Mouse (Mus musculus) macrophage (primary cell): ENCODE measurements around the gene Osbpl5. TPM values are rescaled to one million over a fixed set of nuclear protein-coding genes. Genes with fewer than 3 reads are reported as not detected.
A peak's percentile ranks its signal among the peaks of the same experiment; 100 is the strongest.

Experiments used
- H3K27ac ChIP-seq: fragments of 350-480 bp; formaldehyde crosslinking; 2 replicates; pipeline ENCODE4 v1.9.0; 2021
- H3K36me3 ChIP-seq: fragments of 350-480 bp; formaldehyde crosslinking; 2 replicates; pipeline ENCODE4 v1.9.0; 2021; ENCODE audit errors: inconsistent target
- H3K4me3 ChIP-seq: fragments of 350-480 bp; formaldehyde crosslinking; 2 replicates; pipeline ENCODE4 v1.9.0; 2021; ENCODE audit errors: inconsistent target
- H3K79me2 ChIP-seq: fragments of 350-480 bp; formaldehyde crosslinking; 2 replicates; pipeline ENCODE4 v1.9.0; 2021; ENCODE audit errors: inconsistent target
- WGBS: methylation state at CpG from one replicate; pipeline ENCODE4 v1.1.7; 2026; ENCODE audit warnings: inconsistent platforms; ENCODE audit not compliant: missing documents; 5-methylcytosine and 5-hydroxymethylcytosine counted together
- polyA plus RNA-seq: library from polyadenylated mRNA; stranded (reverse); fragments of 250-400 nt; gene quantifications from 3 replicates; pipeline ENCODE4 v1.2.4, GENCODE M21; 2018; ENCODE audit warnings: inconsistent platforms

Osbpl5 gene
- polyA plus RNA-seq, 1 experiment from 2014 or later = 1.2 TPM

DNA sequence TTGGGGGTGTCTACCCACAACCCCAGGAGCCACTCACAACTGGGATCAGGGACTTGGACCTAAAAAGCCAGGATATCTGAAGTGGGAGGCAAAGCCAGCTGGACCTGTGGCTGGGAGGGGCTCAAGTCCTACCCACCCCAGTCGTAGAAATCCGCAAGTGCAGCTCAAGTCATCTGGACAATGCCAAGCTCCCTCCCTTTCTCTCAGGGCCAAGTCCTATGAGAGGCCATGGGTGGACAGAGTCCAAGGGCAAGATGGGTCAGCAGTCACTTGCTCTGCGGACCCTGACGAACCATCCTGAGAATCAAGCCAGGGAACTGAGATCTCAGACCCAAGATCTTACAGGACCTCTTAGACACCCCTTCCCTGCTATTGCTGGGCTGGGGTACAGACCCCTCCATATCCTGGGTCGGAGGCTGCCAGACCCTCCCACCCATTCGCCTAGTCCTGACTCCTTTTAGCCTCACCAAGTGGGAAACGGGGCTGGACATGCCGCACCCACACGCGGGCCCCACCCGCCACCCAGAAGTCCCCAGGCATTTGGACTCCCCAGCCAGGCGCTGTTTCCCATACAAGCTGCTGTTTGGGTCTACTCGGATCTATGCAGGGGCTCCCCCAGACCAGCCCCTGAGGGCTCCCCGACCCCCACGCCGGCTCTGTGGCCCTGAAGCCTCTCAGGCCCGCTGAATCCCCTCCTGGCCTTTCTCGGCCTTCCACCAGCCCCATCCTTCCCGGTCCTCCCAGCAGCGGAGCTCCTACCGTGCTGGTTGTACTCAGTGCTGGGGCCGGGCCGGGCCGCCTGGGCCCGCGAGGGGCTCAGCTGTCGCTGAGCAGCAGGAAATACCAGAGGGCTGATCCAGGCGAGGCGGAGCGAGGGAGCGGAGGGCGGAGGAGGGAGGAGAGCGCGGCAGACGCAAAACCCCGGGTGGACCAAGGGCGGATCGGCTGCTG is 17.0 kb downstream of the Osbpl5 start:
- Histone ChIP-seq H3K36me3 (no peaks in the 10 kb centered on the region), H3K4me3 (no peak overlapping the region), H3K27ac (no peak overlapping the region), H3K79me2 (no peaks in the 10 kb centered on the region)
- WGBS = 14% methylated on average over 36 of the region's 38 CpGs

DNA sequence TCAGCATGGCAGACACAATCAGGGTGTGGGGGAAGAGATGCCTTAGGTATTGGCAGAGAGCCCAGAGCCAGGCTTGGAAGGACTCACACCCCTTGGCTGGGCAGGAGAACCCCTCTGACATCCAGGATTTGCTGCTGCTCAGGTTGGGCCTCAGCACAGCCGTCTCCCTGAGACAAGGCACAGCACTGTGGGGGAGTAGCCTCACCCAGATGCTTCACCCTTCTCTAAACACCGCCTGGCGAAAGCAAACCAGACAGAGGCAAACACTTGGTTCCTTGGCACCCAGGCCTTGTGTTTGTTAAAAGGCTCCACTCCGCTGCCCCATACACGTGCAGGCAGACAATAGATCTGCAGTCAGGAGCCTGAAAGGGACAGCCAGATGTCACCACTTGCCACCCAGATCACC is 18.2 kb downstream of the Osbpl5 start:
- H3K36me3 ChIP-seq = no peaks in the 10 kb centered on the region
- H3K27ac ChIP-seq = no peak overlapping the region
- WGBS = 94% methylated on average over 5 of the region's 5 CpGs
- no peaks in the 10 kb centered on the region for H3K79me2 ChIP-seq
- H3K4me3 ChIP-seq = no peak overlapping the region

DNA sequence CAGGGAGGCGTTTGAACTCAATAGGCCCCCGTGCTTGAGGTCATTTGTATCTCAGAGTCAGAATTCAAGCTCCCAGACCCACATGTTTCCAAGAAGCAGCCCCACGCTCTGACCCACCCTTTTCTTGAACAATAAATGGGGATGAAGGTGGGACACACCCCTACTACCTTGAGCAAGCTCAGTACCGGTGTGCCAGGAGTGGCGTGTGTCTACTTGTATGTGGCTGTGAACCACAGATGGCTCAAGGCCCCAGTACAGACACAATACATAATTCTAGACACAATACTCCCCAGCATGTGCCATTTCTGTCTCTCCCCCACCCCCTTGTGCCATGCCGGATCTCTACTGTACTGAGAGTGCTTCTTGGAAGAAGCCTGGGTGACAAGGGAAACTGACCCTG is 18.6 kb downstream of the Osbpl5 start:
- Histone ChIP-seq H3K79me2 (no peaks in the 10 kb centered on the region), H3K36me3 (no peaks in the 10 kb centered on the region), H3K4me3 (no peak overlapping the region), H3K27ac (no peak overlapping the region)
- 91% methylated on average over 6 of the region's 6 CpGs for WGBS

DNA sequence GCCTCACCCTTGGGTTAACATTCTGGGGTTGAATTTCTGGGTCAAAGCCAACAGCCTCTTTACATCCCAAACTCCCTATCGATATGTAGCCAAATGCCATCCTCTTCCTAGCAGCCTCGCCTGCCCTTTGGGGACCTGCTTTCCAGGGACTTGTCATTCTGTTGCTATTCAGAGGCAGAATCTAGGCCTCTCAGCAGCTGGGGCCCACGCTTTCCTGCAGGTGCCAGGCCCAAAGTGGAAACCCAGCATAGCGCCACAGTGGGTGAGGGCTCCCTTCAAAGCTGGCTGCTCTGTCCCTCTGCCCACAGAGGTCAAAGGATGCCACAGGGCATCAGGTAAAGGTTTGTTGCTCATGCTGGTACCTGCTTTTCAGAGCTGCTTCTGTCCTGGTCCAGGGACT is 23.0 kb downstream of the Osbpl5 start:
- 89% methylated on average over 4 of the region's 4 CpGs for WGBS
- no peaks in the 10 kb centered on the region for H3K36me3 ChIP-seq
- H3K79me2 ChIP-seq = no peaks in the 10 kb centered on the region
- H3K27ac ChIP-seq = no peak overlapping the region
- no peak overlapping the region for H3K4me3 ChIP-seq

DNA sequence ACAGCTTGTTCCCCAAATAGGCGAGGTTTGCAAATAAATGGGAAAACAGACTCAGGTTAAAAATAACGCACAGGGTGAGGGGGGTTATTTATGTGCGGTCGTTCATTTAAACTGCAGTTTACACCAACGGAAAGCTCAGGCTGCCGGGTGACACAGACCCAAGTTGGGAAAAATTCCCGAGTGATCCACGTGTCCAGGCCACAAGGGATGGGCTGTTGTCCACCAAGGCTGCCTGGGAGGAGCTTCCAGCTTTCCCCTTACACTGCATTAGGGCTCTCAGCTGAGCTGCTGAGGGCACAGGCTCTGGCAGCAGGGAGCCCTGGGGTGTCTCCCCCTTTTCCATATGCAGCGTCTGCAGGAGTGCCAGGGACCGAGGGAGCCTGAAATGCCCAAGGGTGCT is 26.9 kb downstream of the Osbpl5 start:
- Histone ChIP-seq H3K36me3 (no peaks in the 10 kb centered on the region), H3K27ac (no peak overlapping the region), H3K4me3 (no peak overlapping the region), H3K79me2 (no peaks in the 10 kb centered on the region)
- WGBS = 88% methylated on average over 10 of the region's 10 CpGs

DNA sequence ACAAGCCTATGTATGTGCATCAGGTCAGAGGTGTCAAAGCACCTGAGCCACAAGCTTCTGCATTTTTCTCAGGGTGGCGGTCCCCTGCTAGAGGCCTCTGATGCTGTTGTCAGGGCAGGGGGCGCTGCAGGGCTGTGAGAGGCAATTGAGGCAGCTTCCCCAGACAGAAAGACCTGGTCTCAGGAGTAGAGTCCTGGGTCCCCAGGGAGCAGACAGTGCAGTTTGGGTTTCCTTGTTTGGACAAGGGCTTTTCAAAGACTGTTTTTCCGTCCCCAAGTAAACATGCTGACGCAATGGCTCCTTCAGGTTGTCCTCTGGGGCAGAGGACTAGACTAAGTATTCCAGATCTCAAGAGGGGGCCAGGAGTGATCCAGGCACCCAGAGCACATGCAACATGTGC is 30.4 kb downstream of the Osbpl5 start:
- no peaks in the 10 kb centered on the region for H3K36me3 ChIP-seq
- whole genome bisulfite sequencing = 93% methylated on average over 4 of the region's 4 CpGs
- H3K27ac ChIP-seq = no peak overlapping the region
- H3K79me2 ChIP-seq = no peaks in the 10 kb centered on the region
- no peak overlapping the region for H3K4me3 ChIP-seq

DNA sequence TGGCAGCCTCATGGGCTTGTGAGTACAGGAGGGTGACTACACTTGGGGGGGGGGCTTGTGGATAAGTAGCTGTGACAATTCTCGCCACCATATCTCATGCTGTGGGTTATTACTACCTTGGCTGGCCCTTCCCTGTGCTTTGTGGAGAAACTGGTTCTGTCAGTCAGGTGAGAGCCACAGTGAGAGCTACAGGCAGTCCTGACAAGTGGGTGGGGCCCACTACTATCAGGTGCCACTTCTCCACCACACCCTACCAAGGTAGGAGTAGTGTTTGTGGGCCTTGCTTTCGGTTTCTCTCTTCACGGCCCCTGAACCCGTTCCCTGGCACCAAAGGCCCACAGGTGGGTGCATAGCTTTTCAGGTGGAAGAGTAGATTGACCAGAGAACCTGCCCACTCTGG is 32.9 kb downstream of the Osbpl5 start:
- no peak overlapping the region for H3K27ac ChIP-seq
- H3K79me2 ChIP-seq = no peaks in the 10 kb centered on the region
- H3K36me3 ChIP-seq = no peaks in the 10 kb centered on the region
- no peak overlapping the region for H3K4me3 ChIP-seq
- WGBS = 90% methylated on average over 4 of the region's 4 CpGs

DNA sequence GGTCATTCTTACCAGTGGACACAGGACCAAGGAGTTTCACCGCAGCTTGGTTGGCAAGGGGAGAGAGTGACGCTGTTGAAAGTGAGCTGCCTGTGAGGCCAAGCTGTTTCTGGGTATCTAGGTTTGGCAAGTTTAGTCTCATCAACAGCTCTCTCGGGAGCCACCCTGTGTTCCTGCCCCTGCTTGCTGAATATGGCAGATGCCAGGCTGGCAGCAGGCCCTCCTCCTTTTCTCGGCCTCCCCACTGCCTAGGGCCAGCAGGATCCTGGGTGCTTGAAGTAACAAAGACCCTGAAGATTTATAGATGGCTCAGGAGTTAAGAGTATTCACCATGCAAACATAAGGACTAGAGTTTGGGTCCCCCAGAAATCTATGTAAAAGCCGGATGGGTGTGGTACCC is 34.1 kb downstream of the Osbpl5 start:
- Histone ChIP-seq H3K4me3 (no peak overlapping the region), H3K27ac (no peak overlapping the region), H3K36me3 (no peaks in the 10 kb centered on the region), H3K79me2 (no peaks in the 10 kb centered on the region)
- WGBS = 83% methylated on average over 5 of the region's 5 CpGs

DNA sequence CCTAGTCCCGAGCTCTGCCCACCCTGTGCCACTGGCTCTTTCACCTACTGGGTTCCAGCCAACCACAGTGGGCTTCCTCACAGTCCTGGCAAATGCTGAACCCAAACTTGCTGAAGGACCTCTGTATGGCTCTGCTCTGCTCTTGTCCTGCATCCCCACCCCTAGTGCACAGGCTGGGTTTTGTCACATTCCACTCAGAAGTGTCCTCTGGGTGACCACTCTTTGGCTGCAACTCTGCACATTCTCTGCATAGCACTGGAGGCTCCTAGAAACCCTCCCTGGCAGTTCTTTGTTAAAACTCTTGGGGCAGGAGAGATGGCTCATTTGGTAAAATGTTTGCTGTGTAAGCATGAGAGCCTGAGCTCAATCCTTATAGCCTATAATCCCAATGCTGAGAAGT is 39.0 kb downstream of the Osbpl5 start:
- Histone ChIP-seq H3K4me3 (no peak overlapping the region), H3K79me2 (no peaks in the 10 kb centered on the region), H3K36me3 (no peaks in the 10 kb centered on the region), H3K27ac (no peak overlapping the region)
- WGBS = 100% methylated on average over 1 of the region's 1 CpGs

DNA sequence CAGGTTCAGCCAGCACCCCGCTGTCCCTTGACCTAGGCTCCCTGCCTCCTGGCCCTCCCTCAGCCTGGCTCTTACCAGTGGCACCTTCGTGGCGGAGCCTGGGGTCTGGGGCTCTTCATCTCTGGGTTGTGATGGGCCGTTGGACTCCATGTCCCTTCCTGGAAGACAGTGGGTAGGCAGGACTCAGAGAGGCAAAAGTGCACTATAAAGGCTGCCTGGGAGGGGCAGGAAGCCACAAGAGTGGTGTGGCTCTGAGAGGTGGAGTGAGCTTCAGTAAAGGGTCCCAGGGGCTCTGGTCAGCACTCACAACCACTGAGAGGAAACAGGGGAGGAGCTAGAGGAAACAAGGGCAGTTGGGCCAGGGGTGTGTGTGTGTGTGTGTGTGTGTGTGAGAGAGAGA is 43.4 kb downstream of the Osbpl5 start:
- no peaks in the 10 kb centered on the region for H3K36me3 ChIP-seq
- 27% methylated on average over 4 of the region's 4 CpGs for WGBS
- peak overlapping the region; percentile 8; the same call in 1 of the 2 replicates for H3K27ac ChIP-seq
- H3K4me3 ChIP-seq = no peak overlapping the region
- no peaks in the 10 kb centered on the region for H3K79me2 ChIP-seq

DNA sequence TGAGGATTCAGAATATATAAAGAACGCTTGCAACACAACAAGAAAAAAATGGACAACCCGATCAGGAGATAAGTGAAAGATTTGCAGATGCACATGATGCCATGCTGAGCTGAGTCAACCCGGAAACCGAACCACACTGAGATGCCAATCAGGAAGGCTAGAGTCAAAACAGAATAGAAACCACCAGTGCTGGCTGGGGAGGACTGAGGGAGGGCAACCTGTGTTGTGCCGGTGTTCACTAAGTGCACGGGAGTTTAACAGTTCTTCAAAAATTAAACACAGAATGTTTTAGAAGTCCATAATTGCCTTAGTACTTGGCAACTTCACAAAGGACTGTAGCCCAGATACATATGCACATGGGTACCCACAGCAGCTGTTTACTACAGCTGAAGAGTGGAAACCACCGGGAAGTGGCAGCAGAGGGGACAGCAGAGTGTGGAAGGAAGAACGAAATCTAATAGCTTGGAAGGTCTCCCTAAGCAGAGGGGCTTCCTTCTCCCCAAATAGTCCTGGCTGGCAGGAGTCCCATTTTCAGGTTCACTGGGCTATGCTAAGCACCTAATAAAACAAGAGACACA is 43.9 kb downstream of the Osbpl5 start:
- H3K79me2 ChIP-seq = no peaks in the 10 kb centered on the region
- peak overlapping the region; percentile 8; the same call in 1 of the 2 replicates for H3K27ac ChIP-seq
- no peak overlapping the region for H3K4me3 ChIP-seq
- WGBS = 13% methylated on average over 8 of the region's 8 CpGs
- no peaks in the 10 kb centered on the region for H3K36me3 ChIP-seq

DNA sequence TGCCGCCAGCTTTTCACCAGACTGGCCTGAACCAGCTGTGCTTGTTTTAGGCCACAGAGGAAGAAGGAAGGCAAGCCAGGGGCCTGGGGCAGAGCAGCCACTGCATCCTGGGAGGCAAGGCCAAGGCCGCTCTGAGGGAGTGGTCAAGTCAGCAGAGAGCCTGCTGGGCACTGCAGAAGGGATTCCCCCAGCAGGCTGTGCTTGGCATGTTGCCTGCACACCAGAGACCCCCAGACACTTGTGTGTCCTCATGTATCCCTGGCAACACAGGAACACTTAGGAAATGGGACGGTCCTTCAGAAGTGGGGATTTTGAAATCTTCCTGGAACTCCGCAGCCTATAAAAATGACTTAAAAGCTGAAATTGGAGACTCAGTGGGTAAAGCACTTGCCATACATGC is 44.8 kb downstream of the Osbpl5 start:
- no peak overlapping the region for H3K27ac ChIP-seq
- 86% methylated on average over 4 of the region's 4 CpGs for WGBS
- H3K4me3 ChIP-seq = no peak overlapping the region
- no peaks in the 10 kb centered on the region for H3K36me3 ChIP-seq
- H3K79me2 ChIP-seq = no peaks in the 10 kb centered on the region

DNA sequence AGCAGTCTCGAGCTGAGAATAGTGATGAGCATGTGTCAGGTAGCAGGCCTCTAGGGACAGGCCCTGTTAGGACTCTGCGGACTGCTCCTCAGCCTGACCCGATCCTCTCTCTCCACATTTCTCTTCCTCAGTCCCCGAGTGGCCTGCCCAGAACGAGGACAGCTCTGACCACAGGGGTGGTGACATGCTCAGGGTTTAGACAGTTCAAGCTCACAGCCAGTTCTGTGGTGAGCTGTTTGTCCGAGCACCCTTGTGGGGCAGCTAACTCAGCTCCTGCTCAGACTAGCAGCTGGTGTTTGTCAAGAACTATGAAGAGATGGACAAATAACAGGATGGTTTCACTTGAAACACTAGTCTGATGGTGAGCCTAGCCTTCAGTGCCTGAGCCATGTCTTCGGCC is 45.4 kb downstream of the Osbpl5 start:
- Histone ChIP-seq H3K36me3 (no peaks in the 10 kb centered on the region), H3K79me2 (no peaks in the 10 kb centered on the region), H3K27ac (no peak overlapping the region), H3K4me3 (no peak overlapping the region)
- 87% methylated on average over 7 of the region's 7 CpGs for WGBS

DNA sequence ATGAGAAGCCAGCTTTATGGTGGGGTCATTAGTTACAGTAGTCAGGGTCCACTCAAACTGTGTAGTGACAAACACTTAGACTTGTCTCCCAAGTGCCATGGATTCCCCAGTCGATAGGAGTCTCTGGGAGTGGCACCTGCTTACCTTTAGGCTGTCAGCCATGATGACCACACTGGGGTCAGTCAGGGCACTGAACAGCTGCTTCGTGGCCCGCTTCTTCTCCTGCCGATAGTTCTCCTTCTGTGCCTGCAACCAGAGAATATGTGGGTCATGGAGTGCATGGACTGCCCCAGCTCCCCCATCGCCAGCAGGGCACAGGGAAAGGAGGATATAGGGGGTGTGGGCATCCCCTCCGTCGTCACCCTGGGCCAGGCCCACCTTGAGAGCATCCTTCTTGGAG is 47.4 kb downstream of the Osbpl5 start:
- Histone ChIP-seq H3K36me3 (no peaks in the 10 kb centered on the region), H3K79me2 (no peaks in the 10 kb centered on the region), H3K27ac (no peak overlapping the region), H3K4me3 (no peak overlapping the region)
- 89% methylated on average over 7 of the region's 7 CpGs for WGBS

DNA sequence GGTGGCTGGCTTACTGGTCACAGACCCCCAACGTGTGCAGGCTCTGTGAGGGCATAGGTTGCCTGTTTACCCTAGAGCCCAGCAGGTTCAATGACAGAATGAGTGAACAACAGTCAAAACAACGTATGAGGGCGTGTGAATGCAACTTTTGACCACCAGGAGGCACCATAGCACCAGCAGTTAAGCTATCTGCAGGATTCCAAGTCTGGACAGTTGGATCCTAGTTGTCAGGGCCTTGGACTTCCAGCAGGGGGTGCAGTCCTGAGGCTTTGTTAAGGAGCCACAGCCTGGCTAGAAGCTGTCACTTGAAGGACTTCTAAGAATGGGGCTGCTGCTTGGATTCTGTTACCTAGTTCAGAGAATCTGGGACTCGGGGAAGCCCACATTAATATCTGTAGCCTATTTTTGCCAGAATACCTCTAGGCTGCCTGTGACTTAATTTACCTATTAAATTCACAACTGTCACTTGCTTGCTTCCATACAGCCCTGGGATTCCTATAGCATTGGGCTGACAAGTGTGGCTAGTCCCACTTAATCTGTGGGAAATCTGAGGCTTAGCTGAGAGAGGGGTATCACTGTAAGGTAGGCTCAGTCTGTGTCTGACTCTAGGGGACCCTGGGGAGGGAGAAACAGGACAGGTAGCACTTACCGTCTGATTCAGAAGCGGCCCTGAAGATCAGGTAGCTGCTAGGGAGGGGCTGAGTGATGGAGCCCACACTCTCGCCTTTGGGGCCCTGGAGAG is 49.9 kb downstream of the Osbpl5 start:
- H3K36me3 ChIP-seq = no peaks in the 10 kb centered on the region
- H3K4me3 ChIP-seq = no peak overlapping the region
- no peaks in the 10 kb centered on the region for H3K79me2 ChIP-seq
- 48% methylated on average over 7 of the region's 7 CpGs for WGBS
- H3K27ac ChIP-seq = no peak overlapping the region
